Mouse (Mus musculus): ENCODE measurements around the gene Cirbp.
"Not testable (repeated sequence)": the region's sequence is repeated elsewhere in the genome, so short reads cannot be mapped to it uniquely, and the experiment has no call there.

Cirbp gene

GRCm38 (mm10) chr10:80163721-80164120 is 2.1 kb upstream of the Cirbp start:
- no peak for DNase-seq (ENCODE audit: low spot score in 2 of 2)

GRCm38 (mm10) chr10:80164161-80164997 is 1.4 kb upstream of the Cirbp start:
- no peak for DNase-seq (ENCODE audit: low spot score in 2 of 2)

- peak; percentile 95 to 97 for DNase-seq (ENCODE audit: low spot score in 2 of 2)
Observed at GRCm38 (mm10) chr10:80164998-80165344, 814 bp upstream of the Cirbp start.

GRCm38 (mm10) chr10:80166136-80166535 is 351 bp downstream of the Cirbp start:
- DNase-seq (ENCODE audit: low spot score in 2 of 2), result not testable (repeated sequence)

- DNase-seq (ENCODE audit: low spot score in 2 of 2), result peak; percentile 99
Observed at GRCm38 (mm10) chr10:80167460-80168037, 1.8 kb downstream of the Cirbp start.

GRCm38 (mm10) chr10:80168038-80168661 is 2.4 kb downstream of the Cirbp start:
- peak; percentile 84 to 88 for DNase-seq (ENCODE audit: low spot score in 2 of 2)

- DNase-seq (ENCODE audit: low spot score in 2 of 2), result no peak
Observed at GRCm38 (mm10) chr10:80169070-80169469, 3.3 kb downstream of the Cirbp start.

- DNase-seq (ENCODE audit: low spot score in 2 of 2), result no peak
Observed at GRCm38 (mm10) chr10:80169651-80170050, 3.9 kb downstream of the Cirbp start.

- no peak for DNase-seq (ENCODE audit: low spot score in 2 of 2)
Observed at GRCm38 (mm10) chr10:80170052-80170451, 4.3 kb downstream of the Cirbp start.

GRCm38 (mm10) chr10:80170601-80171021 is 4.8 kb downstream of the Cirbp start:
- DNase-seq (ENCODE audit: low spot score in 2 of 2), result no peak

- DNase-seq (ENCODE audit: low spot score in 2 of 2), result no peak
Observed at GRCm38 (mm10) chr10:80171252-80171651, 5.5 kb downstream of the Cirbp start.

GRCm38 (mm10) chr10:80171760-80172526 is 6.2 kb downstream of the Cirbp start:
- no peak for DNase-seq (ENCODE audit: low spot score in 2 of 2)

- DNase-seq (ENCODE audit: low spot score in 2 of 2), result peak; percentile 69 to 77
Observed at GRCm38 (mm10) chr10:80172527-80173292, 6.9 kb downstream of the Cirbp start, which contains the start of gene 1600002K03Rik. Gene 1600002K03Rik, plus strand, starts transcription at chr10:80172944.

GRCm38 (mm10) chr10:80173358-80173757 is 7.6 kb downstream of the Cirbp start:
- DNase-seq (ENCODE audit: low spot score in 2 of 2), result no peak

- no peak for DNase-seq (ENCODE audit: low spot score in 2 of 2)
Observed at GRCm38 (mm10) chr10:80173955-80174640, 8.3 kb downstream of the Cirbp start.

GRCm38 (mm10) chr10:80174705-80175104 is 8.9 kb downstream of the Cirbp start:
- DNase-seq (ENCODE audit: low spot score in 2 of 2), result no peak

- no peak for DNase-seq (ENCODE audit: low spot score in 2 of 2)
Observed at GRCm38 (mm10) chr10:80175536-80176269, 9.9 kb downstream of the Cirbp start.

GRCm38 (mm10) chr10:80176270-80176834 is 10.6 kb downstream of the Cirbp start:
- no peak for DNase-seq (ENCODE audit: low spot score in 2 of 2)

GRCm38 (mm10) chr10:80177441-80178279 is 11.9 kb downstream of the Cirbp start:
- DNase-seq (ENCODE audit: low spot score in 2 of 2), result no peak

Data from spleen, postnatal 14 days (tissue).